Mouse (Mus musculus): ENCODE measurements around the gene 1700001C19Rik. TPM values are rescaled to one million over a fixed set of nuclear protein-coding genes. Genes with fewer than 3 reads are reported as not detected.

The 1700001C19Rik gene
- polyA plus RNA-seq, 1 experiment from 2014 or later, result 7.8 TPM

DNA sequence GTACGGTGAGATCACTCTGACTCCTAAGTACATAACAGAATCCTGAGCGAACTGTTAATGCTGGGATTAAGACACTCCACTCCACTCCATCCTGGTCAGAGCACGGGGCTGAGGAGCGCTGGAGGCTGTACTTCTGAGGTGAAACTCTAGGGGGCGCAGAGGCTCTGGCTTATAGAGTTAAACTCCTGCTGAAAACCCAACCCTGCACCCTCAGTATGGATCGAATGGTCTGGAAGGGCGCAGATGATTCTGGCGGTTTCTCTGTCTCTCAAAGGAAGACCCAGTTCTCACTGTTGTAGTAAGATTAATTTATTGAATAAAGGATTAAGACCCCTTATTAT is 28.6 kb downstream of the 1700001C19Rik start:
- Histone ChIP-seq H3K27ac (ENCODE audit: low read depth) (no peak overlapping the region), H3K9me3 (ENCODE audit: low read length) (no peaks in the 10 kb centered on the region), H3K4me1 (ENCODE audit: insufficient read depth) (no peaks in the 10 kb centered on the region), H3K4me2 (ENCODE audit: low read depth, low read length) (no peak overlapping the region), H3K9ac (replicated peaks) (no peak overlapping the region), H3K36me3 (replicated peaks; ENCODE audit: insufficient read depth, low read length) (no peaks in the 10 kb centered on the region), H3K4me3 (ENCODE audit: low read depth, low read length) (no peak overlapping the region), H3K27me3 (ENCODE audit: insufficient read depth, low read length) (peaks cover 22% of the 10 kb centered on the region)
- WGBS (ENCODE audit: insufficient replicate concordance), result 16% methylated on average over 8 of the region's 8 CpGs
- ATAC-seq (peak; percentile 71), DNase-seq (peak; percentile 77)
- TF ChIP-seq CTCF (IDR thresholded peaks at IDR 0.05; ENCODE audit: low read depth) (peak; percentile 86), EP300 (IDR thresholded peaks at IDR 0.05; ENCODE audit: low read depth) (no peak)

DNA sequence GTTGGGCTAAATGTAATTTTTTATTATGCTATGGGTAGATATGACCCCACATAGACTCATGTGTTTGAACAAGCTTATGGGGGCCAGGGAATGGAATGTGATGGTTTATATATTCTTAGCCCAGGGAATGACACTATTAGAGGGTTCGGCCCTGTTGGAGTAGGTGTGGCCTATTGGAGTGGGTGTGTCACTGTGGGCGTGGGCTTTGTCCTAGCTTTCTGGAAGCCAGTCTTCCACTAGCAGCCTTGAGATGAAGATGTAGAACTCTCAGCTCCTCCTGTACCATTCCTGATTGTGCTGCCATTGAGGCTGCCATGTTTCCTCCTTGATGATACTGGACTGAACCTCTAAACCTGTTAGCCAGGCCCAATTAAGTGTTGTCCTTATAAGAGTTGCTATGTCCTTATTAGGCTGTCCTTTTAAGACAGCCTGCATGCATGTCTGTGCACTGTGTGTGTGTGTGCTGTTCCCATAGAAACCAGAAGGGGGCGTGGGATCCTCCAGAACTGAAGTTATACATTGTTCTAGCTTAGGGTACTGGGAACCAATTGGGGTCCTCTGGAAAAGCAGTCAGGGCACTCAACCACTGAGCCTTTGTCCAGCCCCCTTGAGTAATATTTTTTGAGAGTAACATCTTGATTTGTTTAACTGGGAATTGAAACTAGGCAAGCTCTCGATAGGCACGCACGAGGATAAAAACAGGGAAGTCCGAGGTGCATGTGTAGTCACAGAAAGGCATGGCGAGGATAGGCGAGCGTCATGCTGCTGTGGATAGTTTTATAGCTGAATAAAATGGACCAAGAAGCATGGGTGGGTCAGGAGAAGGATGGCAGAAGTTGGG is 29.2 kb downstream of the 1700001C19Rik start:
- Histone ChIP-seq H3K4me2 (ENCODE audit: low read depth, low read length) (no peak overlapping the region), H3K9me3 (ENCODE audit: low read length) (no peaks in the 10 kb centered on the region), H3K36me3 (replicated peaks; ENCODE audit: insufficient read depth, low read length) (no peaks in the 10 kb centered on the region), H3K27me3 (ENCODE audit: insufficient read depth, low read length) (peaks cover 22% of the 10 kb centered on the region), H3K4me1 (ENCODE audit: insufficient read depth) (no peaks in the 10 kb centered on the region), H3K4me3 (ENCODE audit: low read depth, low read length) (no peak overlapping the region), H3K9ac (replicated peaks) (no peak overlapping the region), H3K27ac (ENCODE audit: low read depth) (no peak overlapping the region)
- WGBS (ENCODE audit: insufficient replicate concordance), result 52% methylated on average over 10 of the region's 10 CpGs
- TF ChIP-seq CTCF (IDR thresholded peaks at IDR 0.05; ENCODE audit: low read depth), result peak; percentile 20; the same call in 1 of the 2 replicates
- no peak for TF ChIP-seq EP300 (IDR thresholded peaks at IDR 0.05; ENCODE audit: low read depth)
- ATAC-seq (no peak), DNase-seq (no peak)

DNA sequence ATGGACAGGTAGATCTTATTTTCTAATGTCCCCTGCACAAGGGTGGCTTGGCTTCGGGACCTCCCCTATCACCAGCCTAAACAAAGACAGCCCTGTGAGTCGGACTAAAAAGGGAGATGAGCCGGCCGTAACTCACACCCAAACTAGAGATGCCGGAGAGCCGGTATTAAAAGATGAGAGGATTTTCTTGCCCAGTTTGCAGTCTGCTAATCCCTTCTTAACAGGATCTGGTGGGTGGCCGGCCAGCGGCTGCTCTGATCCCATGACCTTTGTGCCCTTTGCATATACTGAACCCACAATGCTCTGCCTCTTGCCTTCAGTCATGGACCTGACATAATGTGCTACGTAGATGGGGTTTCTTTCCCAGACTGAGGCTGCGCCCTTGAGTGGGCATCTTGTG is 36.7 kb downstream of the 1700001C19Rik start, which contains the start of gene Guca1a:
TSS of gene Guca1a (minus strand) at position 134 of the 400 bp plus-strand sequence.
- 67% methylated on average over 10 of the region's 10 CpGs for WGBS (ENCODE audit: insufficient replicate concordance)
- ATAC-seq, result no peak
- TF ChIP-seq CTCF (IDR thresholded peaks at IDR 0.05; ENCODE audit: low read depth) (no peak), EP300 (IDR thresholded peaks at IDR 0.05; ENCODE audit: low read depth) (no peak)

DNA sequence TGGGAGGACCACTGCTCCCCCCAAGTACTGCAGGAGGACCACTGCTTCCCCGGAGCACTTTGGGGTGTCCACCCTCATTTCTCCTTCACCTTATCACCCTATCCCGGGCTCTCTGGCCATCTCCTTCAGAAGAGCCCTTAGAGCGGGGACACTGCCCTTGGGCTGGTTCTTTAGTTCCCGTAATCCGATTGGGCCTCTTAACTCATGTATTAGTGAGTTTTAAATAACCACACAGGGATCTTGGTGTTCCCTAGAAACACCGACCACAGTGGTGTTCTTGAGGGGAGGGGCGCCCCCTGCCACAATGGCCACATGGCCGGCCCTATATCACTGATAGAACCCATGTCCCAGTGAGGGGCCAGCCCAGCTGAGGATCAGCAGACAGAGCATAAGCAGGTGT is 38.1 kb downstream of the 1700001C19Rik start:
- Histone ChIP-seq H3K4me3 (ENCODE audit: low read depth, low read length) (no peak overlapping the region), H3K27ac (ENCODE audit: low read depth) (no peak overlapping the region), H3K36me3 (replicated peaks; ENCODE audit: insufficient read depth, low read length) (no peaks in the 10 kb centered on the region), H3K9me3 (ENCODE audit: low read length) (no peaks in the 10 kb centered on the region), H3K4me2 (ENCODE audit: low read depth, low read length) (no peak overlapping the region), H3K9ac (replicated peaks) (no peak overlapping the region), H3K27me3 (ENCODE audit: insufficient read depth, low read length) (no peaks in the 10 kb centered on the region; the same call in 1 of the 2 replicates), H3K4me1 (ENCODE audit: insufficient read depth) (peaks cover 12% of the 10 kb centered on the region)
- ATAC-seq (no peak), DNase-seq (no peak)
- no peak for TF ChIP-seq CTCF (IDR thresholded peaks at IDR 0.05; ENCODE audit: low read depth)
- TF ChIP-seq EP300 (IDR thresholded peaks at IDR 0.05; ENCODE audit: low read depth), result no peak
- 62% methylated on average over 8 of the region's 8 CpGs for WGBS (ENCODE audit: insufficient replicate concordance)

More for the DNA sequence above, 36.7 kb downstream of the 1700001C19Rik start, which contains the start of gene Guca1a:
- no peak within 1 kb of the TSS for H3K9ac ChIP-seq (replicated peaks)
- H3K9me3 ChIP-seq (ENCODE audit: low read length), result no peaks in the 10 kb centered on the region
- DNase-seq, result no peak
- no peaks in the 10 kb centered on the region for H3K36me3 ChIP-seq (replicated peaks; ENCODE audit: insufficient read depth, low read length)
- no peaks in the 10 kb centered on the region; the same call in 1 of the 2 replicates for H3K27me3 ChIP-seq (ENCODE audit: insufficient read depth, low read length)
- H3K4me3 ChIP-seq (ENCODE audit: low read depth, low read length), result no peak within 1 kb of the TSS
- H3K4me1 ChIP-seq (ENCODE audit: insufficient read depth), result peaks cover 3% of the 10 kb centered on the region; the same call in 1 of the 2 replicates
- H3K27ac ChIP-seq (ENCODE audit: low read depth), result no peak within 1 kb of the TSS
- no peak within 1 kb of the TSS for H3K4me2 ChIP-seq (ENCODE audit: low read depth, low read length)

DNA sequence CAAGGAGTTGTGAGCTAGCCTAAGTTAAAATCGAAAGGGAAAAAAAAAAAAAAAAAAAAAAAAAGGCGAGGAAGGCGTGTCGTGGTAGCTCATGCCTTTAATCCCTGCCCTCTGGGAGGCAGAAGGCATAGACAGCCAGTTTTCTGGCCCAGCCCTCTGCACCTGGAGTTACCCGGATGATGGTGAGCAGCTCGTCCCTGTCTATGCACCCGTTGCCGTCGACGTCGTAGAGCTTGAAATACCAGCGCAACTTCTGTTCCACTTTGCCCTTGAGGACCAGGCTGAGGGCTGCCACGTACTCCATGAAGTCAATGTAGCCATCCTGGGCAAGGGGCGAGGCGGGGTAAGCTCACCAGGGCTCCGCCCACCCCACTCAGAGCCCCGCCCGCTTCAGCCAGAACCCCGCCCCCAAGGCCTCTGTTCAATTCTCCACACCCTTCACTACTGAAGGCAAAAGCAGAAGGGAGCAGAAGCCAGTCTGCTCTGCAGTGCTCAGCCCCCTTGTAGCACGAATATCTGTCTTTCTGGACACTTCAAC is 41.7 kb downstream of the 1700001C19Rik start:
- WGBS (ENCODE audit: insufficient replicate concordance), result 1% methylated on average over 17 of the region's 20 CpGs
- ATAC-seq (peak; percentile 93), DNase-seq (peak; percentile 83)
- peaks cover 12% of the 10 kb centered on the region for H3K4me1 ChIP-seq (ENCODE audit: insufficient read depth)
- H3K27me3 ChIP-seq (ENCODE audit: insufficient read depth, low read length), result no peaks in the 10 kb centered on the region; the same call in 1 of the 2 replicates
- H3K27ac ChIP-seq (ENCODE audit: low read depth), result no peak overlapping the region
- TF ChIP-seq CTCF (IDR thresholded peaks at IDR 0.05; ENCODE audit: low read depth) (no peak), EP300 (IDR thresholded peaks at IDR 0.05; ENCODE audit: low read depth) (no peak)
- H3K4me3 ChIP-seq (ENCODE audit: low read depth, low read length), result peak overlapping the region; percentile 41
- H3K4me2 ChIP-seq (ENCODE audit: low read depth, low read length), result peak overlapping the region; percentile 70
- H3K9ac ChIP-seq (replicated peaks), result peak overlapping the region; percentile 31
- H3K36me3 ChIP-seq (replicated peaks; ENCODE audit: insufficient read depth, low read length), result no peaks in the 10 kb centered on the region
- no peaks in the 10 kb centered on the region for H3K9me3 ChIP-seq (ENCODE audit: low read length)

DNA sequence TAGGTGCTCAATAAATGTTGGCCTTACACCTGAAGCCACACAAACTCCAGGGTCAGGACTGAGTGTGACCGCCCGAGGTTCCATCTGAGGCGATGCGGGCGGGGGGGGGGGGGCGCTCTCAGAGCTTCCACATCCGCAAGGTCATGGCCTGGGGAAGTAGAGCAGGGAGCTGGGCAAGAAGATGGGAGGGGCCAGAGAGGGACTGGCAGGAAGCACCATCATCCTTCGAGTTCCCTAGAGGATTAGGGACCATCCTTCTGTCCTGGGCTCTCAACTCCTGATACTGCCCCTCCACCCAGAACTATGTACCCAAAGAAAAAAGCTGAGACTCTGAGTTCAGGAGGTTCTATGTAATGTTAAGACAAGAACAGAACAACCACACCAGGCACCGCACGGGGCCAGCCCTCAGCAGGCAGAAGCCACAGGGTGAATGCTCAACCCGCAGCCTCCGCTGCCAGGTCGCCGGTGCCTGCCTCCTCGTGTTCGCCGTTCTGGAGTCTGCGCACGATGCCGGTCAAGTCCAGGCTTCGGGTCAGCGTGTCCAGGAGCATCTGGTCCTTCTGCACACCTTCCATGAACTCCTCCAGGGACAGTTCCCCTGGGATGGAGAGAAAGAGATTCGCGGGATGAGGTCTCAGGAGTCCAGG is 42.8 kb downstream of the 1700001C19Rik start:
- TF ChIP-seq CTCF (IDR thresholded peaks at IDR 0.05; ENCODE audit: low read depth), result no peak
- H3K4me2 ChIP-seq (ENCODE audit: low read depth, low read length), result peak overlapping the region; percentile 70
- 11% methylated on average over 24 of the region's 24 CpGs for WGBS (ENCODE audit: insufficient replicate concordance)
- no peak overlapping the region for H3K27ac ChIP-seq (ENCODE audit: low read depth)
- H3K9me3 ChIP-seq (ENCODE audit: low read length), result no peaks in the 10 kb centered on the region
- peaks cover 12% of the 10 kb centered on the region for H3K4me1 ChIP-seq (ENCODE audit: insufficient read depth)
- no peak for DNase-seq
- ATAC-seq, result no peak
- peak overlapping the region; percentile 41 for H3K4me3 ChIP-seq (ENCODE audit: low read depth, low read length)
- no peaks in the 10 kb centered on the region; the same call in 1 of the 2 replicates for H3K27me3 ChIP-seq (ENCODE audit: insufficient read depth, low read length)
- H3K36me3 ChIP-seq (replicated peaks; ENCODE audit: insufficient read depth, low read length), result no peaks in the 10 kb centered on the region
- H3K9ac ChIP-seq (replicated peaks), result peak overlapping the region; percentile 5; the same call in 1 of the 2 replicates

Measured in liver, postnatal 0 days (tissue).